Mouse (Mus musculus): ENCODE data around the gene Col24a1.

Col24a1 gene

DNA sequence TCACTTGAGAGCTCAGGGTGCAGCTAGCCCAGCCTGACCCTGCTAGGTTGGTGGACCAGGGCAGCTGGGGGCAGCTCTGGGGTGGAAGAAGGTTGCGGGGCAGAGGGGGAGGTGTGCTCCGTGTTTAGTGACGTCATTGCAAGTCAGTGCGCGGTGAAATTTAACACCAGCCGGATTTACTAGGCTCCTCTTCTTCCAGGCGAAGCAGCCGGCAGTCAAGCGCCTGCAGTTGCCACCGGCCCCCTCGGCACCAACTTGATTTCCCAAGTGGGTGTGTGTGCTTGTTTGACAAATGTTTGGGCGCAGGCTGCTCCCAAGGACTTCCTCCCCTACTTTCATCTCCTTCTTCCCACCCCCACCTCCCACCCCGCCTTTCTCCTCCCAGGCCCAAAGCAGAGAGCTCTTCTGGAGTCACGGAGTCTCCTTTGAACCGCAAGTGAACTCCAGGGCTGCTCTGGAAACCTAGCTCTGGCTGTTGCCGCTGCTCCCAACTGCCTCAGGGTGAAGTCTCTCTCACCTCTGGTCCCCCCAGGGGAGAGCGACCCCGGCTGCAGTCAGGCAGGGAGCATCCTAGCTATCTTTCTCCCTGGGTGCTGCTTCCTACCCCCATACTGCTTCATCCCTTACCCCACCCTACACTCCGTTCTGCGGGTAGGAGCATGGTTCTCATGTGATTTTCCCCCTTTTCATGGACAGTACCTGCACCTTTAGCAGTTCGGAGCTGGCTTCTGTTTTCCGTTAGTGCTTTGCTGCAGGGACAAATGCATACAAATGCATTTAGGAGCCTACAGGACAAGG, at the start of gene Col24a1:
Col24a1 (plus strand) TSS at position 136 of the 798 bp plus-strand sequence.
- peak; percentile 39 for DNase-seq (ENCODE audit: low read depth, low spot score)

DNA sequence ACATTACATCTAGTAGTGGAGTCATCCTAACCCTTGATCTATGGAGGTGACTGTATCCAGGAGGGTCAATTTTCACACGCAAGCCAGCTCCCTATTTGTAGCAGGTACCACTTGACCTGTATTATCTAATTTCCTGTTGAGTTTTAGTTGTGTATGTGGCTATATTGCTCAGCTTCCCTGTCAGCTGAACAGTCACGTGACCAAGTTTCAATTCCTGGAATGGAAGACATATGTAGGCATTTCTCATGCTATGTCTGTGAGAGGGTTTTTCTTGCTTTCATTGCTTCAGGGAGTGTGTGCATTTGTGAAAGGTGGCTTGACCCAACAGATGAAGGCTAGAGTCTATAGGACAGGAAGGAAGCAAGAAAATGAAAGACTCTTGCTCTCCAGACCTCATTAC, 44.2 kb upstream of the Col24a1 start:
- no peak for DNase-seq (ENCODE audit: low read depth, low spot score)

DNA sequence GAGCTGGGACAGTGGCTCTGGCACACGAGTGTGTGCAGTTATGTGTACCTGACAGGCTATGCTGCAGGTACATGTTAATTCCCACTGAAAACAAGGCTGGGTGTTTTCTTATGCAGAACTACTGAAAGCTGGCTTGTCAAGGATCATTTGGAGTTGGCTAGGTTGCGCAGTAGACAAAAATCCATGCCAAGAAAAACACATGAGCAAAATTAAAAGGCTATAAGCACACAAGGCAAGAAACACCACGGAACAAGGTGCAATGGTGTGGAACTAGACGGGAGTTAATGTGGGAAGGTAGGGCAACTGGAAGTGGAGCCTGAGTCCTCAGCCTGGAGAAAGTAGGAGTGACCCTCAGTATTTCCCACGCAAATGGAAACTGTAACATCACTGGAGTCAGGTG, 39.2 kb upstream of the Col24a1 start:
- DNase-seq (ENCODE audit: low read depth, low spot score) = no peak

DNA sequence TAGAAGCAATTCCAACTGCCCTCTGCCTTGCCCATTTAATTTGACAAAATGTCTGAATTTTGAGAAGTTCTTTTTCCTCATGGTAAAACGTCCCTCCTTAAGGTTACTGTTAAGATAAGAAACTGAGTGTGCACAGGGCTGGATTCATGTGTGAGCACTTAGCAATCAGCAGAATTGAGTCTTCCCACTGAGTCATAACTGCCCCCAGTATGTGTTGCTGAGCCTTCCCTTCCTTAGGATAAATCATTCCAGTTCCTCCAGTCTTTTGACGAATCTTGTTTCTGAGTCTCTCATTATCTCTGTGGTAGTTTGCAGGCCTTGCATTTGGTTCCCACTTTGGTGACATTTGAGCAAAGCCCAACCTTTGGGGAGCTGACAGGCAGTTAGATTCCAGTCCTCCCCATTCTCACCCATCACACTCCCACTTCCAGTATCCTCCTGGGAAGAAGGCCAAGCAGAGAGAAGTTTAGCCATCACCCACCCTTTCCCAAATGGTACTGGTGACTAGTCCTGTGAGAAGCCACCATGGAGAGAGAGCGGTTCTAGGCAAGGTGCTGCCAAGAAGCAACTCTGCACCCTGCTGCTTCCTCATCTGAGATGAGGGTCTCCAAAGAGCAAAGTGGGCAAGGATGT, 37.4 kb upstream of the Col24a1 start:
- DNase-seq (ENCODE audit: low read depth, low spot score) = peak; percentile 78

DNA sequence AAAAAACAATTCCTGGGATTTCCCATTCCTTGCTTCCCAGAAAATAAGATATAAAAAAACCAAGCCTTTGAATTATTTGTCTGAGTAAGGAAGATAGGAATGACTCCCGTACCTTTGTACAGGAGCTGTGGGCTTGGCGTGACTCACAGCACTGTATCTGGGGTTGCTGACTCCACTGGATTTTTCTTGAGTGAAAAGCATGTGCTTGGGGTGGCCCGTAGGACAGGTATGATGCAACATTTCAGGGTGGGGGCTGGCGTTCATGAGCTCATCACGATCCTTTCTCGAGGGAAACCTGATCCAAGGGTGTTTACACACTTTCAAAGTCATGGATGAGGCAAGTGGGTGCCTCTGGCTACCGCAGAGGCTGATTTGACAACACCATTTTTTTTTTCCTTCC, 35.6 kb upstream of the Col24a1 start:
- DNase-seq (ENCODE audit: low read depth, low spot score) = peak; percentile 9

DNA sequence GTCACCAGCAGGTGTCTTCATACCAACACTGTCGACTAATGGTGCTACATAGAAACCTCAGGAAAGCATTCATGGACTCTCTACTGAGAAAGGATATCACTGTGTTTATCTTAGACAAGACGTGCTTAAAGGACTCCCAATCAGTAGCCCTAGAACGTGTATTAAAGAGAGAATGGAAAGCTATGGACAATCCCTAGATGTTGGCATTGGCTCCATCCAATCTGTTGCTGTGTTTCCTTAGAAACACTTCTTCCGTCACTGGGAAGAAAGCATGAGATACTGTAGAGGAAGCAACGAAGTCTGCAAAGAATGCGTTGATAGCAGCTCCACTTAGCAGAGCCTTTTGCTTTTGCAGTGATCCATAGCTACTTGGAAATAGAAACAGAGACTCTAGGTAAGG, 32.6 kb upstream of the Col24a1 start:
- DNase-seq (ENCODE audit: low read depth, low spot score) = no peak

DNA sequence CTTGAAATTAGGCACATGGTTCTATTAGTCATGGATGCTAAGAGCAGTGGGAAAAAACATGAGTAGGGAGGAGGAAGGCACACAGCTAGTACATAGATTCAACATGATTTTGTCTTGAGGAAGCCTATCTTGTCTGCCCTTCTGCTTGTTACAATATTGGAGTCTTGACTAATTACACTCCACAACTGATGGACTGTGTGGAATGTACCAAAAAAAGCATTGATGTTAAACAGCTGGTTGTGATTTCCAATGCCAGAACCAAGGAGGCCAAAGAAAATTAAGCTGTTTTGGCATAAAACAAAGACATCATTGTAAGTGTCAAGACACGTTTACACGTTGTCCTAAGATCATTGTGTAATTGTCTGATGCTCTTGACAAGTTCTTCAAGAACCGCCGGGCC, 29.1 kb upstream of the Col24a1 start:
- DNase-seq (ENCODE audit: low read depth, low spot score) = no peak

DNA sequence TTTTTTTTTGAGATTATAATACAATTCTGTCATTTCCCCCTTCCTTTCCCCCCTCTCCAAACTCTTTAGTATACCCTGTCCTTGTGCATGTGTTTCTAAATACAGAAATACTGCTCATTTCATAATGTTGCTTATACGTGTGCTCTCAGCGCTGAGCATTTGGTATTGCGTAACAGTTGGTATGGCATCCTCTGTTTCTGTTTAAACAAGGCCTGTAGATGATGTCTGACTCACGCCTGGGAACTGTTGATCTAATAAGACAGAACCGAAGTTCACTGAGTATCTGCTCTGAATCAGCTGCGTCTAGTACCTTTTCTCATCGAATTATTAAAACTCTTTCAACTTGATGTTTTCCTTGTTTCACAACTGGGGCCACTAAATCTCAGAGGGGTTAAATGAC, 24.2 kb upstream of the Col24a1 start:
- peak; percentile 57 for DNase-seq (ENCODE audit: low read depth, low spot score)

DNA sequence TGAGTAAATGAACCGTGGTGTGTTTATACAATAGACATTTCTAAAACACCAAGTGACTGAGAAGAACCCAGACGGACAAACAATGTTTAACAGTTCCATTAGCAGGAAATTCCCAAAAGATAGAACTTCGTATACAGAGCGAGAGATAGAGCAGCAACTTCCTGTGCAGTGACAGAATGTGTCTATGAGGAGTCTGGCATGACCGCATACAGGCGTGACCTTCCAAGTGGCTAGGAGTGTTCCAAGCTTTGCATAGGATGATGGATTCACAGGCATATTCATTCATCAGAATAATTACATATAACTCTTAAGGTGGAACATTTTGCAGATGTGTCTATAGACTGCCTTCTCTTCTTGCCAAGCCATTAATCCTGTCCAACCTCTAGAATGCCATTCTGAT, 18.1 kb upstream of the Col24a1 start:
- DNase-seq (ENCODE audit: low read depth, low spot score) = no peak

DNA sequence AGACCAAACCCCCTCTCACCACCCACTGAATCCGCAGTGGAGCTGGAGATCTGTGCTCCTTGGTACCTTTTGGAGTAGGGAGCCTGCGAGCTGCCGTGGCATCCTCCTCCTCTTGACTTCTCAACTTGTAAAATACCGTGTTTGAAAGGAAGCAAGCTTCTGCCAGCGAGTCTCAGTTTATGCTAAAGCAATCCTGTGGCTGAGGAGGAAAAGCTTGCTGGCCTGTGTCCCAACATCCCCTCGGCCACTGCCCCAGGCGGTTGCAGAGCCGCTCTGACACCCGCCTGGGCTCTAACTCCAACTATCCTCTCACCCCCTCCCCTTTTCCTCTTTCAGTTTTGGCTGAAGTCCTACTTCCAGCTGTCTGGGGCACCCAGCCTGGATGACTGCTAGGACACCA, 935 bp downstream of the Col24a1 start:
- peak; percentile 15 for DNase-seq (ENCODE audit: low read depth, low spot score)

DNA sequence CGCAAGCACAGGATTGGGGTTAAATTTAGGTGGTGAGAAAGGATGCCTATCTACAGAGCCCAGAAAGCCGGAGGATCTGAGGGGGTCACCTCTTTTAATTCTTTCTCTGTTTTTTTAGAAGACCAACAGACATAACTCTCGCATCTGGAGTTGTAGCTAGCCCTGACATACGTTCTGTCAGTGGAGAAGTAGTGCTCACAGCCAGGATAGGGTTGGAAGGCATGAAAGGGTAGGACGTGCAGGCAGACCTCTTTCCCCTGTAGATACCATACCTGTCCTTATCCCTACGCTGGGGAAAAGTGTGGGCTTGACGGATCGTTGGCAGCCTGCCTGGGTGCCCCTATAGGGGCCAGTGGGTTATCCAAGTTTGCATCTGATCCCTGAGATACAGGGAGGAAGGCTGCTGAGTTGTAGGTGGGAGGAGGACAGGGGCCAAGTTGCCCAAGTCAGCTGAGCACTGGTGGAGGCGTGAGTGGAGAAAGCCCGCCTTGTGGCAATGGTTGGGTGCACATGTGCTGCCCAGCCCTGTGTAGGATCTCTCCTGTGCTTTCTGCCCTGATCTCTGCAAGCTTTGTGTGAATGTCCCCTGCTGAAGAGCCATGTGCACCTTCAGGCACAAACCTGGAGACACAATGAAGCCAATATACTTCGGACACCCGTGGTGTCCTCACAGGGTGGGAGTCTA, 1.5 kb downstream of the Col24a1 start:
- DNase-seq (ENCODE audit: low read depth, low spot score) = no peak

DNA sequence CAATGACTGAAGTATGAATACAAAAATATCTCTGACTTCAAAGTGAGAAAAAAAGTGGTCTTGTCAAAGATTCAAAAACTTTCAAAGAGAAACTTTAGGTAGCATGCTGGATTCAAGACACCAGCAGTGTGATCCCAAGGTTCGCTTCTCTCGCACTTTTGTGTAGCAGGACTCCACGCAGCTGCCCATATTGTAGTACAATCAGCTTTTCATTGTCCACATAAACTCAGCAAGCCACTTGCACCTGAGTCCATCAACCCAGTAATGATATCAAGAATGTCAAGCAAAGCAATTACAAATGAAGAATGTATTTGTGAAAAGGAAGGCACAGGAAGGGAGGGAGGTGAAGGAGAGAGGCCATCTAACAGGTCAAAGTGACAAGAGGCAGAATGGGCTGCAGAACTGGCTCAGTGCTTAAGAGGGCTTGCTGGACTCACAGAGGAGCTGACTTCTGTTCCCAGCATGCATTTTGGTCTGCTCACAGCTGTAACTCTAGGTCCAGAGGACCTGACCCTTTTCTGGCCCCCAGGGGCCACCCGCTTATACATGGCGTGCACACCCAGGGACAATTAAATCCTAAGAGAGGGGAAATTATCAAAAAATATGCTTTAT, 7.8 kb downstream of the Col24a1 start:
- no peak for DNase-seq (ENCODE audit: low read depth, low spot score)

DNA sequence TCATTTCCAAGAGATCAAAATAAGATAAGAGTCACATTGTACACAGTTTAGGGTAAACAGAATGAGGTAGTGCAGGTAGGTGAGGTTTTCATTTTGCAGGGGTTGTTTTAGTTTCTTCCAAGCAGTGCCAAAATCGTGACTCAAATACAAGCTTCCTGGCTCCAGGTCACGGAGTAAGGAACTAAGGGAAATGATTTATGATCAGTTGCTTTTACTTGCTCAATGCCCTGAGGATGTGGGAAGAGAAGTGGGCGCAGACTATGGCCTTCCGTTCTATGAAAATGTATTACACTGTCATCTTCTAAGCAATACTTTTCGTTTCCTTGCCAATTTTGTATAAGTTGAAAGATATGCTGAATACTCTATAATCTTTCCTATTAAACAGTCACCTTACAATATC, 13.0 kb downstream of the Col24a1 start:
- no peak for DNase-seq (ENCODE audit: low read depth, low spot score)

DNA sequence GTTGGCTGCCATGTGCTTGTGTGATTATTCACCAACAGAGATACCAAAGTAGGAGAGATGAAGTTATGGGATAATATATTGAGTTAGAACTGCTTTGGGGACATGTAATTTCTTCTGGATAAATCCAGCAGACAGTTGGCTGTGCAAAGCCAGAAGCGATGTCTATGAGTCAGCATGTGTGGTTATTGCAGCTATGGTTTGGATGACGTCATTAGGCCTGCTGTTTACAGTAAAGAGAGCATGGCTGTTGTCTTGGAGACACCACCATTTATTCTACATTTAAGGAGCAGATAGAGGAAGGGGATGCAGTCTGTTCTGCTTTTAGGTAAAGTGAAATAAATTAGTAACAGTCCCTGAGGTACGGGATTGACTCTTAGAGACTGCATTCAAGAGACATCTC, 14.9 kb downstream of the Col24a1 start:
- peak; percentile 56 for DNase-seq (ENCODE audit: low read depth, low spot score)

DNA sequence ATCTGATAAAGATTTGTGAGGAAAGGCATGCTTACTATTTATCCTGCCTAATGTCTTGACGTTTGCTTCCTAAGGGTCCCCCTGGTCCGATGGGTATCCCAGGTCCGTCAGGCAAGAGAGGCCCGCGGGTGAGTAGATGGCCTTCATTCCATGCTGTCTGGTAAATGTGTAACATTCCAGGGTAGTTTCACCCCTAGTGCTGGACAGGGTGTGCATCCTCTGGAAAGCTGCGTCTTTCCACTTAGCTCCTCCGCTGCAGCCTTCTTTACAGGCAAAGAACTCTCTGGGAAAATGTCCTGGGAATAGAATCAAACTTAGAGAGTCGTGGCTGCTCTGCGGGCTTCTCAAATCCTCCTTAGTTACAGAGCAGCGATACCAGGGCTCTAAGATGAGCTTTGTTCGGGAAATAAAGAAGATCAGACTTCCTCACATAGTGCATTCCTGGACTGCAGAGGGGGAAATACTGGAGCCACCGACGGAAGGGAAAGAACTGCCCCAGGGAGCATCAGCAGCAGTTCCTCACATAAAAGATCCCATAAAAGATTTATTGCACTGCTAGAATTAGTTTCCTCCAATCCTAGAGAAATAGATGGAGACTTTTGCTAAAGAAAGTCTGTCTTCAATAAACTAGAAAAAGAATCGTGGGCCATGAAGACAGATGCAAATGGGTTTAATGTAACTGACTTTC, 28.5 kb downstream of the Col24a1 start:
- DNase-seq (ENCODE audit: low read depth, low spot score) = no peak

DNA sequence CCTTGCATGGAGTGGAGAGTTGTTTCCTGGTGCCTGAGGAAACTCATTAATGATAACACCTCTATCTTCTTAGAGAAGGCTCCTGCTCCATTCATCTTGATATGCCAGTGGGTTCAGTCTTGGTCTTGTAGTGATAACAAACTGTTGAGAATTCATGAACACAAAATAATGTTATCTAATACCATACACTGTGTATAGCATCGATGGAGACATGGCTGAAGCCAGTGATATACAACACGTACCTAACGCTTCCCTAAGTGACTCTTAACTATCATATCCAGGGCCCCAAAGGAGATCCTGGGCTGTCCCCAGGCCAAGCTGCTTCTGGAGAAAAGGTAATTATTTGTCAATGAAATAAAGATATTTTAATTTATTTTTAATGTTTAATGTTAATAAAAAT, 33.1 kb downstream of the Col24a1 start:
- no peak for DNase-seq (ENCODE audit: low read depth, low spot score)

DNA sequence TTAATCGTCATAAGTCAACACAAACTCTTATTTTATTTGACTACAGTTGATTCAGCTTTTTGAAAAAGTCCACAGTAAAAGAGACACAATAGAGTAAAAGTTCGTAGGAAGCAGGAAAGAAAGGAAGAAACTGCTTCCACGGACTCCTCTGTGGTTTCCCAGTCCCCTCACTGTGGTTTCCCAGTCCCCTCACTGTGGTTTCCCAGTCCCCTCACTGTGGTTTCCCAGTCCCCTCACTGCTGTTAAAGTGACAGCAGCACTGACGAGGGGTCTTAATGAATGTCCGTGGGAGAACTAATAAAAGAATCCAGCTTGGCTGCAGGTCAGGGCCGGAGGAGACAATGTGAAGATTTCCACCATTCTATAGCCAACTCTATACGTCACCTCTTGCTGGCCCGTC, 39.4 kb downstream of the Col24a1 start:
- DNase-seq (ENCODE audit: low read depth, low spot score) = no peak

DNA sequence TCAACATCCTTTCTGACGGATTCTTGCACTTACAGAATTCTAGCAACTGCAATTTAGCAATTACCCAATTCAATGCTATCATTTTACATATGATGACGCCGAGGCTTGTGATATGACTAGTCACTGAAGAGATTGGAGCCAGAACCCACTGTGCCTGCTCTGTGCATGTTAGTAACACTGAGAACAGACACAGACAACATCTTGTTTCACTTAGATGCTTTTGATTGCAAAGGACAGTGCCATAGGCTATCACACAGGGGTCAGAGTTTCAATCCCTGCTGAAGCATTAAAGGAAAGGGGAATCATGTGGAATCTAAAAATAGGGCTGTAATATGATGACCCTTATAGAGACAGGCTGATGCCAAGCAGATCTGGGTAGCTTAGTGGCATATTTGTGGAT, 41.8 kb downstream of the Col24a1 start:
- DNase-seq (ENCODE audit: low read depth, low spot score) = no peak

DNA sequence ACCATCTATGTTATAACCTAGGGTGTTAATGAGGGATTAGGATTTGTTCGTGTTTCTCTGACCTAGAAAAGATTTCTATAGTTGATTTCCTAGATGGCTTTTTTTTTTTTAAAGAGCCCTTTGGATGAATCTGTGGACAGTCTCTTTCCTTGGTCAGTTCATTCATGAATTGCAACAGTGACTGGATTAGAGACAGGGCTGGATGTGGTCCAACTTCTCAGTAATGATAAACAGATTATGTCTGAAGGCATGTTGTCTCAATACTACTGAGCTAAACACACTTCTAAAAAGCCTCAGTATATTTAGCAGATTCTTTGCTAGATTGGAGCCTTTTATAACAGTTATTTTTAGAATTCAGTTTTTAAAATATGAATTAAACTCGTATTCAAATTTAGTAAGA, 44.9 kb downstream of the Col24a1 start:
- DNase-seq (ENCODE audit: low read depth, low spot score) = no peak

DNA sequence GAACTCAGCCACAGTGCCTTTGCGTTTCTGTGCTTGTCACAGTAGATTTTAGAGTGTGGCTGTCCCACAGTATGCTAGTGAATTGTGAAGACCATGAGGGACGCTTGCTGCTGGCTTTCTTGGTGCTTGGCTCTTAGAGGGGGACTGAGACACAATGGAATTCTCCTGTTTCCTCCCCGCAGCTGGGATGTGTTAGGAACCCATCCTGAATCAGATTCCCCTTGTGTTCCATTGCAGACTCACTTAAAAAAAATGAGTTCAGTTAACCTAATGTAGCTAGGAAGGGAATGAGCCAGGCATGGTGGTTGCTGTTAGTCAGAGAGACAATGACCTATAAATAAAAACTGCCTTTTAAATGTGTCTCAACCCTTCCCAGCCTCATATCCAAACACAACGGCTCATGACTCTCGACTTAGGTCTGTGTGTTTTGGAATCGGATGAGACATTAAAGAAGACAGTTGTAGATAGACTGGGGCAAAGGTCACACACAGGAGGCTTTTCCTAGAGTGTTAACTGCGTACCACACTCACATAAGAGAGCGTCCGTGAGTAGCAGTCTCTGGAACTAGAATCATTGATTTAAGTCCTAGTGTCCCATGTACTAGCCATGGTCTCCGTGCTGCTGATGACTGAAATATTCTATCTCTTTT, 47.7 kb downstream of the Col24a1 start:
- no peak for DNase-seq (ENCODE audit: low read depth, low spot score)

DNA sequence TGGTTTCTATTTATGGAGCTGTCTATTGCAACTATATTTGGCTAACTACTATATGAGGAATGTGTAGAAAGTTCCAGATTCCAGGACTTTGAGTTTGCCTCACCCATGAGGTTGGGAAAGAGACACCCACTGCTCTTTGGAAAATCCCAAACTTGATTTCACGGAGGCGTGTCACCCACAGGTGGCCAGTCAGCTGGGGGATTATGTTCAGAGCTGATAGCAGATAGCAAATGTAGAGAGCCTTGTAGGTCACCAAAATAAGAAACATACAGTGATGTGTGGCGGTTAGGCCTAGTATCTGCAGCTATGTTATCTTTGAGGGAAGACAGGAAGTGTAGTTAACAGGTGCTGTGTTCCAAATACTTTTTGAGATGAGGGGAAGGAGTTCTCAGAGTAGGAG, 56.4 kb downstream of the Col24a1 start:
- no peak for DNase-seq (ENCODE audit: low read depth, low spot score)

Measured in brain, adult 2 months (tissue).